9 mouse cellular contexts compared by ENCODE assay signal in genomic region chr19:58829575-58829974, GRCm38 (mm10). TPM values are rescaled to one million over a fixed set of nuclear protein-coding genes. Genes with fewer than 3 reads are reported as not detected.
DNase-seq lines count a peak whose midpoint lies in the region; ATAC-seq lines count a peak whose summit lies in the region.
"Had no signal": no experiment of that assay in that cellular context is flagged by ENCODE, and none has a peak within 500 bp of the region (broad histone marks: within the 10 kb centered on the region; RNA-seq: fewer than 3 reads in every experiment).

No protein-coding gene starts in this region.

- H3K27ac ChIP-seq in heart, embryonic 12.5 days (ENCODE audit: poor library complexity, severe bottlenecking) = no peak overlapping the region
- H3K27ac ChIP-seq: limb, embryonic 13.5 days; neural tube, embryonic 12.5 days had no signal

- 72% methylated on average over 5 of the region's 5 CpGs for WGBS in heart, embryonic 12.5 days

- H3K9me3 ChIP-seq in heart, embryonic 12.5 days (replicated peaks) = no peaks in the 10 kb centered on the region
- H3K9me3 ChIP-seq: limb, embryonic 13.5 days; neural tube, embryonic 12.5 days had no signal

- H3K4me3 ChIP-seq in heart, embryonic 12.5 days = no peak overlapping the region
- H3K4me3 ChIP-seq: limb, embryonic 13.5 days; neural tube, embryonic 12.5 days had no signal

- H3K27me3 ChIP-seq in heart, embryonic 12.5 days (replicated peaks) = no peaks in the 10 kb centered on the region
- H3K27me3 ChIP-seq: limb, embryonic 13.5 days; neural tube, embryonic 12.5 days had no signal

- H3K4me2 ChIP-seq in heart, embryonic 12.5 days = no peak overlapping the region
- H3K4me2 ChIP-seq: limb, embryonic 13.5 days; neural tube, embryonic 12.5 days had no signal

- peak; percentile 57 for DNase-seq in retina, postnatal 1 day
- no peak for DNase-seq in retina, embryonic 14.5 days (ENCODE audit: low spot score)
- peak; percentile 71 to 82 for DNase-seq in frontal cortex, postnatal 36 days (ENCODE audit: low spot score in 2 of 2)
- peak; percentile 76 for DNase-seq in left cerebral cortex, postnatal 10 days (ENCODE audit: extremely low spot score in 1 of 2, low spot score in 2 of 2)
- no peak for DNase-seq in spleen, postnatal 10 days (ENCODE audit: low spot score in 2 of 2)
- DNase-seq in embryo, embryonic 9.5 days (ENCODE audit: extremely low spot score) = no peak

- H3K36me3 ChIP-seq in heart, embryonic 12.5 days = 0 out of 2 replicates have a peak, but pooled peaks cover 4% of the 10 kb centered on the region
- H3K36me3 ChIP-seq: limb, embryonic 13.5 days had no signal

- no peak for ATAC-seq in heart, embryonic 12.5 days (ENCODE audit: insufficient number of reproducible peaks, low FRiP score)

- intact Hi-C loops in left cerebral cortex, postnatal 10 days (cut with DNase I) = no loop called here

- H3K4me1 ChIP-seq in heart, embryonic 12.5 days (replicated peaks) = peaks cover 4% of the 10 kb centered on the region; the same call in 1 of the 2 replicates
- H3K4me1 ChIP-seq: limb, embryonic 13.5 days had no signal

- H3K9ac ChIP-seq in heart, embryonic 12.5 days = no peak overlapping the region
- H3K9ac ChIP-seq: limb, embryonic 13.5 days; neural tube, embryonic 12.5 days had no signal

RNA-seq across cellular contexts. Expression of gene 1700019N19Rik, which starts 35.3 kb away (rescaled TPM):
- not detected for total RNA-seq in left cerebral cortex, postnatal 10 days (2021)
- not detected in 2 replicates for polyA plus RNA-seq in heart, embryonic 12.5 days (2016; fragmentation: Nextera tagmentation; extraction: Ambion mirVana)
- polyA plus RNA-seq: limb, embryonic 13.5 days; neural tube, embryonic 12.5 days had no signal

Comparison
In these comparisons a context has a peak if more than half of its experiments do, and no peak if none do; other contexts are left out.
1. DNase-seq: peak in retina, postnatal 1 day (single experiment), frontal cortex, postnatal 36 days (2 of 2) and left cerebral cortex, postnatal 10 days (2 of 2); none in retina, embryonic 14.5 days (single experiment), spleen, postnatal 10 days (0 of 2) and embryo, embryonic 9.5 days (single experiment).